Mouse (Mus musculus): Measurements from ENCODE around the gene Apmap.
"Not testable (repeated sequence)": the region's sequence is repeated elsewhere in the genome, so short reads cannot be mapped to it uniquely, and the experiment has no call there.

The Apmap gene

GRCm38 (mm10) chr2:150610097-150610496 is 1.7 kb upstream of the Apmap start:
- DNase-seq, result no peak

- DNase-seq, result peak; percentile 55
Observed at GRCm38 (mm10) chr2:150608872-150609560, 649 bp upstream of the Apmap start.

DNA sequence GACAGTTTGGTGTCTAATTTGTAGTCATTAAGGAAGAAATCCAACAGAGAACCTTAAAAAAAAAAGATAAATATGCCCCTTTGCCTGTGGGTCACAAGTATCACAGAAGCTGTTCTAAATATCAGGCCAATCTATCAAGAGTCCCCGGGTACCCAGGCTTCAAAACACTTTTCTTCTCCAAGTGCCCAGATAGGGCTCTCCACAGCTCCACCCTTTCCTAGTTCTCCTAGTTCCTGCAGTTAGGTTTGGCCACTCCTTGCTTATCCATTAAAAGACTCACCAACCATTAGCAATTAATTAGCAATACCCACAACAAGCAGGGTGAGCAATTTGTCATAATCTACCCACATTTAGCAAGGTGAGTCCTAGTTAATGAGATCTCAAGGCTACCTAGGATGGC is 1.3 kb downstream of the Apmap start:
- DNase-seq, result no peak

DNA sequence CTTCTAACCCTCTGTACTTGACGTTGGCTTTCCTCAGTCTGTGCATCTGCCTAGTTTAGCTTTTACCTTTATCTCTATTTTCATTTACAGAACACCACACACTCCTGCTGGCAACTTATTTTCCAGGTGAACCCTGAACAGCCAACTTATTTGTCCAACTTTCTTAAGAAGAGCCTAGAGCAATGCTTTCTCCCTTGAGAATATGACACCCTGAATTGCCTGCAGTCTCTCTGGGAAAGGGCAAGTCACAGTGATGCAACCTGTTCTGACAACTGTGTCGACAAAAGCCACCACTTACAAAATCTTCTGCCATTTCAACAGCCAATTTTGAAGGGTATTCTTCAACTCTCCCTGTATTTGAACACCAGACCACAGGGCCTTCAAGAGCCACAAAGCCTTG is 3.6 kb downstream of the Apmap start:
- DNase-seq, result no peak

DNA sequence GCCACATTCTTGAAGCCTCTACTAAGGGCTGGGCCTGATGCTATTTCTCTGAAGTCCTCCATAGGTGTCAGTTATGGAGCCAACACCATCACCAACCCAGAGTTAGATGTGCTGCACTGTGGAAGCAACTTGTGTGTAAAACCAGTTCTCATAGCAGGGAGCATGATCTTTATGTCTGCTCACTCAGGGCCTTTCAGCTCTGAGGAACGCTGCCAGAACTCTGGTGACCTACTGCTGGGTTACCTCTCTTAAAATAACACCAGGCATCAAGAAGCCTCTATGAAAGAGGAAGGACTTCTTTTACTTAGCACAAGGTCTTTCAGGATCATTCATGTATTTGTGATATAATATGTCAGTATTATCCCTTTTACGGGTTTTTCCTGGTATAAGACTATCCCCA is 6.2 kb downstream of the Apmap start:
- DNase-seq, result no peak

- DNase-seq, result no peak
Observed at GRCm38 (mm10) chr2:150600263-150600662, 8.1 kb downstream of the Apmap start.

- no peak for DNase-seq
Observed at GRCm38 (mm10) chr2:150595411-150596190, 12.8 kb downstream of the Apmap start.

DNA sequence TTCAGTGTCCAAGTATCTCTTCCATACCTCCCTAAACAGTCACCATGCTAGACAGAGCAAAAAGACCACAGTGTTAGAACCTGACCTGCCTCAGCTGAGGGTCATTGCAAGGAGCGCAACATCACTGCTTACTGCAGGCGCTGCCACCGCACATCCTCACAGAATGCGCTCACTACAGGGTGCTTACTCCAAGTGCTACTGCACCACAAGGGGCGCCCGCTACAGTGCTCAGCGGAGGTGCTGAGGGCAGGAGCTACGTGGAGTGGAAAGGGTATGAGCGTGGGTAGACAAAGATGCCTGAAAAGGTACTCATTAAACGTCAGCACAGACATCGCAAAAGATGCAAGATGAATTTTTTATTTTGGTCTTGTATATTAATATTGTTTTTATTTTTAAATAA is 19.3 kb downstream of the Apmap start:
- no peak for DNase-seq

GRCm38 (mm10) chr2:150579628-150580027 is 28.7 kb downstream of the Apmap start:
- DNase-seq, result no peak

DNA sequence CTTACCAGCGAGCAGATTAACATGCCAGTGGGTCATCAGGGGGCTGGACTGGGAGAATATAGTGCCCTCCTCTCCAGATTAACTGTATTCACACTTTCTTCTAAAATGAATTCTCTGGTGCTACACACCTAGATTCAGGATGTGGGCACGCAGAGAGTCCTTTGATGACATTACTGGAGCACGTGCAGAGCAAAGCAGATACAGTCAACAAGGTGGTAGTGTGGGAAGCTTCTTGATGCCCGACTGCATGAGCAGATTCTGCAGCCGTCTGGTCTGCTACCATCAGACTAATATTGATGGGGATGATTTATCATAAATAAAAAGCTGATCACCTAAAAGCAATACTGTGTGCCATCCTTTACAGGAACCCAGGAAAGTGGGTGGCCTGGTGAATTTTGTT is 29.8 kb downstream of the Apmap start:
- peak; percentile 53 for DNase-seq

GRCm38 (mm10) chr2:150576256-150576655 is 32.1 kb downstream of the Apmap start:
- DNase-seq, result no peak

GRCm38 (mm10) chr2:150572463-150572862 is 35.9 kb downstream of the Apmap start:
- no peak for DNase-seq

DNA sequence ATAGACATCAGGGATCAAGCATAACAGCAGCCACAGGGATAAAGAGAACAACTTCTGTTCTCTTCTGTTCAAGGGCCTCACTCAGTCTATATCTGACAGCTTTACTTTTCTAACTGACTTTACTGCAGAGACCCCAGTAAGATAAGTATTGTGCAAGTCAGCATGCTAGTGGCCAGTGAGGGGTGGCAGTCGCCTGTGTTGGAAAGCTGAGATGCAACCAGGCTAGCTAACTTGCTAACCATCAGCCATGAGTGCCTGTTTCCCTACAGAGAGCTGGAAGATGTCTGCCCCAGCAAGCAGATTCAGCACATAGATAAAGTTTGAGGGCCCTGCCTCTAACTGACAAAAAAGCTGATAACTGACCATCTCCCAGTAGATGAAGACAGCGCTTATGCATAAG is 37.6 kb downstream of the Apmap start:
- no peak for DNase-seq

DNA sequence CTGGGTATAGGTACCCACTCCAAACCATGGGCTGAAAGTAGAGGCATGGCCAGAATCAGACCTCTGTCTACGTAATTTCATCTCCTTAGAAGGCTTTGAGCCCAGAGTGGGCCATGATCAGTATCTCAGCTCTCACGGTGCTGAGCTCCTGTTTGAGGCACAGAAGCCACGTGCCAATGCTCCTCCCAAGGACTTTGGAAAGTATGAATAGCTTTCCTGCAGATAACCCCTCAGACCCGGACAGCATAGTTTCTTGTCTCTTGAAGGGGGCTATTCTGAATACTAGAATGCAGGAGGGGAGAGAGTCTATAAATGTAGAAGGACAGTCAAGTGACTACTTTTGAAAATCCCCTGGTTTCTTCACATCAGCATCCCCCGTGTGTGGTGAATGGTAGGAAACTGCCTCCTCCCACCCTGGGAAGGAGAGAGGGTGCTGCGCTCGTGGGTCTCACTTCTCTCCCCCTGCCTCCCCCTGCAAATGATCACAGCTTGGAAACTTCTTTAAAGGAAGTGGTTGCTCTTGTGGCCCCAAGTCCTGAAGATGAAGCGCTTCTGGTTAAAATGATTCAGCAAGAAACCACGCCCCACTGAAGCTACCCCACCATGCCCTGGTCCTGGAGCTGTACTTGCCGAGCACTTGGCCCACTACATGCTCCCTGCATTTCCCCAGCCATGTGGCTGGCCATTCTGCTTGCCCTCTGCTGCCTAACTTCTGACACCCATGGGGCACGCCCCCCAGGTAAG is 38.3 kb downstream of the Apmap start, which contains the start of gene Cst7:
Gene Cst7 (plus strand): TSS at position 569 of the 744 bp plus-strand sequence.
- DNase-seq, result peak; percentile 58

- DNase-seq, result no peak
Observed at GRCm38 (mm10) chr2:150567051-150567450, 41.3 kb downstream of the Apmap start.

DNA sequence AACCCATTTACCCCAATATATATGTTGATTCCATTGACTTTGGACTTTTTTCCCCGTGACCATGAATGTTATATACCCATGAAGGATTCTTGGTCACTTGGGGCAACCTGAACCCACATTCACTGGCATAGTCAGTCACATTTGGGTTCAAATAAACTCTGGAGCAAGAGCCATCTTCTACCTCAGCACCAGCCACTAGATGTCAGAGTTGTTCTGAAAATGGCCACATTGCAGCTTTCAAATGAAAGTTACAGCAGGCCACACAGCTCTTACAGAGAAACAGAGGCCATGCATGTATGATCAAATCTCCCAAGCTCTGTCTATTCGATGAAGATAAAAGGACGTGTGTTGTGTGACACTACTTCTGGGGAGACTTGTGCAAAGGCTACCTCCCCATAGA is 49.8 kb downstream of the Apmap start:
- DNase-seq, result peak; percentile 55

DNA sequence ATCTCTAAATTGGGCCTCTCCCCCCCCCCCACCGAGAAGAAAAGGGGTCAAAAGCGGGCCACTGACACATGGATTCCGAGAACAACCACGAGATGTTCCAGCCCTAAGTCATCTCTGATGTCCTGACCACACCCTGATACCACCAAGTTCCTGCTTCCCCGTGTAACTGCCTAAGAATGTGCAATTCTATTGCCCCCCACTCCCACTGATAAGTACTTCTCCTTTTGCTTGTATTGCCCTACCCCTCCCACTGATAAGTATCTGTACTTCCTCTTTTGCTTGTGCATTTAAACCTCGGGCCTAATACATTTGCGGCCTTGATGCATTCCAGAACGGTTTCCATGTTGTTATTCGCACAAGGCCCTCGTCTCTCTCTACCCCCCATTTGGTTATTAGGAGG is 58.8 kb downstream of the Apmap start:
- not testable (repeated sequence) for DNase-seq
